Mouse (Mus musculus): ENCODE data around the gene Lias. TPM values are rescaled to one million over a fixed set of nuclear protein-coding genes. Genes with fewer than 3 reads are reported as not detected.

Gene Lias
- polyA plus RNA-seq (2014; fragmentation: Illumina TruSeq; extraction: RNeasy Lipid Tissue Mini Kit (QIAGEN cat#74804); ENCODE audit: low replicate concordance): 60.3 TPM

GRCm38 (mm10) chr5:65390648-65391644 is at the start of gene Lias, which contains the start of gene Rpl9:
Gene Lias, plus strand, starts transcription at chr5:65391497.
Gene Rpl9, minus strand, starts transcription at chr5:65391444.

DNA sequence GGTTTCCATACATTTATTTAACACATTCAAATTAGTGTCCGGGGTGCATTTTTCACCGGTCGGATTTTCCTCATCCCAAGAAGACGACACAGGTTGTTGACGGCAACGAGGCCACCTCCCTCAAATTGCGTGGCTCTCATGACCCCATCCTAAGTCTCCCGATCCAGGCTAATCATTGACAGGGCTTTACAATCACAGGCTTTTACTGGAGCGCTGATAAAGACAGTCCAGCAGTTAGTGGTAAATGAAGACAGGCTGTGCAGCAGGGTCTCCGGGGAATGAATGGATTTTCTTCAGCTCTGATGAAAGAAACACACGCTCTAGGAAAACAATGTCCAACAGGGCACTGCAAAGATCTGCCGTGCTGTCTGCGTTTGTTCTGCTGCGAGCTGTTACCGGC is 43.1 kb upstream of the Lias start, which contains the start of gene Klb:
Gene Klb (plus strand): TSS at position 147 of the 400 bp plus-strand sequence.

DNA sequence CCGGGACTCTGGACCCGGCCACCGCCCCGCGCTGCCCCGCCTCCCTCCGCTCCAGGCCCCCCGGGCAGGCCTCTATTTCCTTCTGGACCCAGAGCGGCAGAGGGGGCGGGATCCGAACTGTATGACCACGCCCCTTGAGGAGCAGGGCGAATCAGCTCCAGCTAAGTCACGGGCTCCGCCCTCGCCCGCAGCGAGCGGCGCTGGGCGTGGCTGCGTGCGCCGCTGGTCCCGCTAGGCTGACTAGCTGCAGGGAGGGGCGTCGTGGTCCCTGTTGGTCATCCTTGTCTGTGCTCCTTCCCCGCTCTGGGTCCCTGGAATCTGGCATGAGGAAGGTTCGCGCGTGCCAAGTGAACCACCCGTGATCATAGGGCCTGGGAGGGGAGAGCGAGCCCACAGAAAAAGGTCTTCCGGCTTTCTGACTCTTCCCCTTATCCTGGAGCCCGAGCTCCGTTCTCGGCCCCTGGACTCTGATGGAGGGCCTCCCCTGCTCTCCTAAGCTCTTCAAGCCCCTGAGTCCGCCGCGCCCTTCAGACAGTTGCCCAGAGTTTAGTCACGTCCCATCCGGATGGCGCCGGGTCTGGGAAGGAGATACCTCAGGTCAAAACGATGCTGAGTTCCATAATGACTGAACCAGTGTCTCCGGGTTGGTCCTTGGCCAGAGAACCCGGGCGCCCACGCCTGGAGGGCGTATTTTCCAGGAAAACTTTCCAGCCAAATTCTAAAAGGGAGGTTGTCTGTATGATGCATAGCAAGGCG is 44.7 kb downstream of the Lias start, which contains the start of gene Ugdh:
Gene Ugdh (minus strand): TSS at position 144 of the 756 bp plus-strand sequence.

Other genes with a start within 250 kb of the Lias start
- 1.8 TPM for gene Wdr19, start 191.8 kb upstream of the Lias start, polyA plus RNA-seq (2014; fragmentation: Illumina TruSeq; extraction: RNeasy Lipid Tissue Mini Kit (QIAGEN cat#74804); ENCODE audit: low replicate concordance)
- gene Rfc1, start 55.8 kb upstream of the Lias start, polyA plus RNA-seq (2014; fragmentation: Illumina TruSeq; extraction: RNeasy Lipid Tissue Mini Kit (QIAGEN cat#74804); ENCODE audit: low replicate concordance): 13.6 TPM
- gene Klb, start 43.2 kb upstream of the Lias start, polyA plus RNA-seq (2014; fragmentation: Illumina TruSeq; extraction: RNeasy Lipid Tissue Mini Kit (QIAGEN cat#74804); ENCODE audit: low replicate concordance): 0.52 TPM
- gene Rpl9, start 53 bp upstream of the Lias start, polyA plus RNA-seq (2014; fragmentation: Illumina TruSeq; extraction: RNeasy Lipid Tissue Mini Kit (QIAGEN cat#74804); ENCODE audit: low replicate concordance): 399 TPM
- 1,364 TPM for gene Ugdh, start 44.5 kb downstream of the Lias start, polyA plus RNA-seq (2014; fragmentation: Illumina TruSeq; extraction: RNeasy Lipid Tissue Mini Kit (QIAGEN cat#74804); ENCODE audit: low replicate concordance)
- not detected for gene Gm43552, start 101.3 kb downstream of the Lias start, polyA plus RNA-seq (2014; fragmentation: Illumina TruSeq; extraction: RNeasy Lipid Tissue Mini Kit (QIAGEN cat#74804); ENCODE audit: low replicate concordance)
- gene Smim14, start 145.7 kb downstream of the Lias start, polyA plus RNA-seq (2014; fragmentation: Illumina TruSeq; extraction: RNeasy Lipid Tissue Mini Kit (QIAGEN cat#74804); ENCODE audit: low replicate concordance): 126 TPM
- 98.2 TPM for gene Ube2k, start 145.7 kb downstream of the Lias start, polyA plus RNA-seq (2014; fragmentation: Illumina TruSeq; extraction: RNeasy Lipid Tissue Mini Kit (QIAGEN cat#74804); ENCODE audit: low replicate concordance)

Data from small intestine, adult 10 weeks (tissue).